Mouse (Mus musculus): Measurements from ENCODE around the gene Cx3cr1.

DNA sequence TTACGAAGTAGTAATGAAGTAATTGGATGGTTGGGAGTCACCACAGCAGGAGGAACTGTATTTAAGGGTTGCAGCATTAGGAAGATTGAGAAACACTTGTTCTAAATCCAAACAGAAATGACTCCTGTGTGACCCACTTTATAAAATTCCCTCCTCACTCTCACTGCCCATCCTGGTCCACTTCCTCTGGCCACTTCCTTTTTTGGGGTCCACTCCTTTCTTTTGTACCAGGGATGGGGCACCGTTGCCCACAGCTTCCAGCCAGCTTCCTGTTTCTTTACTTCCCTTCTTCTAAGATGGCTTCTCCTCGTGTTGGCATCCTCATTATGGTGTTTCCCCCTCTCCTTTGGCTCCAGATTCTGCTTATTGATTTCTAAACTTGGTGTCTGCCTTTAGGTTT, 10.9 kb downstream of the Cx3cr1 start:
- TF ChIP-seq CTCF (IDR thresholded peaks at IDR 0.05; ENCODE audit: borderline replicate concordance, control insufficient read depth, extremely low read depth, insufficient read depth, low read length, poor library complexity) (no peak), POLR2A (IDR thresholded peaks at IDR 0.05; ENCODE audit: control insufficient read depth, extremely low read depth, insufficient read depth, low read length, poor library complexity) (no peak)
